Mouse (Mus musculus) heart, postnatal 0 days (tissue): ENCODE results near the gene Inava.

Experiments used
- CTCF ChIP-seq: IDR thresholded peaks from 2 replicates; pipeline ENCODE4 v1.5.1; 2016; ENCODE audit warnings: antibody characterized with exemption, control low read depth, low read depth
- EP300 ChIP-seq: IDR thresholded peaks from 2 replicates; pipeline ENCODE4 v1.6.1; 2016; ENCODE audit warnings: antibody characterized with exemption, low read depth

DNA sequence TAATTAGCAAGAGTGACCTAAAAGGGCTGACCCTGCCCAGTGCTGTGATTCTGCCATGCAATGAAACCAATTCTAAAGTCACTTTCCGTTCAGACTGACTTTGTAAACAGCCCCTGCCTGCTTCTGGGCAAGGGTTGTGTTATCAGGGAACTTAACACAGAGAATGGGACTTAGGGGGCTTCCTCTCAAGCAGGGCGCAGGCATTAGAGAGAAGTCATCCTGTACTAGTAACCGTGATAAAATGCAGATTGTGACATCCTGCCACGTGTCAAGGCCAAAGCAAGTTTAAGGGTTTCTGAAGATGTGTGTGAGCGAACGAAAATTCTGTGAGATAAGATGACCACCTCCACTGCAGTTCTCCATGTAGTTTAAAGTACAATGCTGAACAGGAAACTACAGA lies 32.1 kb upstream of the Inava start:
- TF ChIP-seq CTCF (no peak), EP300 (no peak)
